Mouse (Mus musculus) kidney, adult 2 months (tissue): Measurements from ENCODE around the gene Tead1.

Source experiments
- CTCF ChIP-seq: fragments of 200-500 bp; conservative IDR thresholded peaks from 2 replicates; pipeline ENCODE4 v1.5.1; 2011; ENCODE audit warnings: low read depth, mild to moderate bottlenecking, control low read depth, low read length, moderate library complexity, mixed read lengths; ENCODE audit not compliant: insufficient read depth, insufficient read length
- POLR2A ChIP-seq: fragments of 200-500 bp; IDR thresholded peaks from one replicate; pipeline ENCODE4 v1.6.1; 2011; ENCODE audit warnings: low read depth, low read length, control low read depth

DNA sequence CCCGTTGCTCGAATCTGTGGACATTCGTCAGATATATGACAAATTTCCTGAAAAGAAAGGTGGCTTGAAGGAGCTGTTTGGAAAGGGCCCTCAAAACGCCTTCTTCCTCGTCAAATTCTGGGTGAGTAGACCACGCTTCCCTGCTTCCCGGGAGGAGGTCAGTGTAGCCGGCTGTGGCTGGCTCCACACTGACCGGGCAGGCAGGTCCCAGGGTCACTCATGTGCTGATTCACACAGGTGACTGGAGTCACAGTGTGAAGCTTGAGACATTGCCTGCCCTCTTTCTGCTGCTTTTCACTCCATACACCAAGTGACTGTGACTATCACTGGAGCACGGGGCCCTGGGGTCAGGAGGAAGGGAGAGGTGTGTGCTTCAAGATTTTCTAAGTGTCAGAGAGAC is 197.0 kb downstream of the Tead1 start:
- TF ChIP-seq CTCF (no peak), POLR2A (no peak)
